Mouse (Mus musculus) testis, adult 2 months (tissue): ENCODE measurements around the gene Man1a.

Source experiments
- CTCF ChIP-seq: fragments of 200-500 bp; IDR thresholded peaks from 2 replicates; pipeline ENCODE4 v1.5.1; 2012; ENCODE audit warnings: low read depth, mild to moderate bottlenecking, inconsistent platforms, low read length, moderate library complexity; ENCODE audit not compliant: control insufficient read depth, insufficient read depth, insufficient replicate concordance
- POLR2A ChIP-seq: fragments of 200-500 bp; IDR thresholded peaks from 2 replicates; pipeline ENCODE4 v1.6.1; 2012; ENCODE audit warnings: low read depth, mild to moderate bottlenecking, inconsistent platforms, low read length, moderate library complexity; ENCODE audit not compliant: control insufficient read depth

DNA sequence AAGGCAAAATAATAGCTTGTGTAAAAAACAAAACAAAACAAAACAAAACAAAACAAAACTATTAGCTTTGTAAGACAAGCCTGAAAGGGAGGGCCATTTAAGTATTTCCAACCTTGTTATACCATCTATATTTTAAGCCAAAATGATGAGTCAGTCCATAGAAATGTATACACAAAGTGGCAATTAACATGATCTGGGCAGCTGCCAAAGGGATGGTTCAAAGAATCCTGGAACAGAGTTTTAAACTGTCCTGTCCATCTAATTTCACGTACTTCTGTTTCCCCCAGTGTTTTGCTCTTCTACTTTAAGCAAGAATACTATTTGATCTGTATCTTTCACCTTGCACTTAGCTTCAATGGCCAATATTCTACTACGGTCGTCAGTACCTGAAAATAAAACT, 138.2 kb downstream of the Man1a start:
- TF ChIP-seq CTCF = no peak
- TF ChIP-seq POLR2A = no peak
